Mouse (Mus musculus): ENCODE results near the gene Bcar3. TPM values are rescaled to one million over a fixed set of nuclear protein-coding genes. Genes with fewer than 3 reads are reported as not detected.

Bcar3 gene
- 13.1 and 13.2 TPM in 2 replicates for polyA plus RNA-seq (2012; rRNA removed)

GRCm38 (mm10) chr3:122293954-122294850 lies at the start of gene Bcar3:
TSS of gene Bcar3 (plus strand) at chr3:122294136.

GRCm38 (mm10) chr3:122245215-122245877 lies 48.6 kb upstream of the Bcar3 start, which contains the start of gene Gclm:
TSS of gene Gclm (plus strand) at chr3:122245557.

GRCm38 (mm10) chr3:122274241-122275024 lies 19.5 kb upstream of the Bcar3 start, which contains the start of gene Dnttip2:
TSS of gene Dnttip2 (plus strand) at chr3:122274388.

Other genes starting within 250 kb of the Bcar3 start
- gene Abca4, start 249.7 kb upstream of the Bcar3 start, polyA plus RNA-seq (2012; rRNA removed), result 0.42 and 0.45 TPM in 2 replicates
- gene Gclm, start 48.6 kb upstream of the Bcar3 start, polyA plus RNA-seq (2012; rRNA removed), result 104 and 120 TPM in 2 replicates
- 15.8 and 16.2 TPM in 2 replicates for gene Dnttip2, start 19.7 kb upstream of the Bcar3 start, polyA plus RNA-seq (2012; rRNA removed)